Mouse (Mus musculus): ENCODE results near the gene Prtg. TPM values are rescaled to one million over a fixed set of nuclear protein-coding genes. Genes with fewer than 3 reads are reported as not detected.

Prtg gene
- total and polyA plus RNA-seq, 3 experiments = 0.04 to 0.21 (median 0.17) TPM

- DNase-seq = no peak
Measured at GRCm38 (mm10) chr9:72809077-72809476, 2.4 kb downstream of the Prtg start.

- no peak for DNase-seq
Measured at GRCm38 (mm10) chr9:72810607-72811006, 3.9 kb downstream of the Prtg start.

GRCm38 (mm10) chr9:72812091-72812490 lies 5.4 kb downstream of the Prtg start:
- no peak for DNase-seq

- DNase-seq = peak; percentile 21
Measured at GRCm38 (mm10) chr9:72812594-72813570, 6.2 kb downstream of the Prtg start.

GRCm38 (mm10) chr9:72825511-72825910 lies 18.8 kb downstream of the Prtg start:
- no peak for DNase-seq

- DNase-seq = no peak
Measured at GRCm38 (mm10) chr9:72825976-72826375, 19.3 kb downstream of the Prtg start.

GRCm38 (mm10) chr9:72828616-72829257 lies 22.1 kb downstream of the Prtg start:
- DNase-seq = no peak

- DNase-seq = no peak
Measured at GRCm38 (mm10) chr9:72833992-72834696, 27.5 kb downstream of the Prtg start.

GRCm38 (mm10) chr9:72835007-72835406 lies 28.3 kb downstream of the Prtg start:
- DNase-seq = no peak

- no peak for DNase-seq
Measured at GRCm38 (mm10) chr9:72836708-72837495, 30.2 kb downstream of the Prtg start.

- DNase-seq = no peak
Measured at GRCm38 (mm10) chr9:72837598-72838160, 31.0 kb downstream of the Prtg start.

GRCm38 (mm10) chr9:72838256-72838655 lies 31.6 kb downstream of the Prtg start:
- no peak for DNase-seq

- no peak for DNase-seq
Measured at GRCm38 (mm10) chr9:72839346-72839990, 32.8 kb downstream of the Prtg start.

GRCm38 (mm10) chr9:72844496-72844895 lies 37.8 kb downstream of the Prtg start:
- DNase-seq = no peak

- DNase-seq = peak; percentile 72
Measured at GRCm38 (mm10) chr9:72846160-72846559, 39.5 kb downstream of the Prtg start.

- DNase-seq = no peak
Measured at GRCm38 (mm10) chr9:72851541-72851940, 44.9 kb downstream of the Prtg start.

GRCm38 (mm10) chr9:72851979-72852378 lies 45.3 kb downstream of the Prtg start:
- DNase-seq = no peak

GRCm38 (mm10) chr9:72853681-72854190 lies 47.1 kb downstream of the Prtg start:
- no peak for DNase-seq

GRCm38 (mm10) chr9:72856721-72857120 lies 50.0 kb downstream of the Prtg start:
- no peak for DNase-seq

GRCm38 (mm10) chr9:72860764-72861163 lies 54.1 kb downstream of the Prtg start:
- DNase-seq = no peak

- DNase-seq = no peak
Measured at GRCm38 (mm10) chr9:72861235-72861634, 54.6 kb downstream of the Prtg start.

All from adrenal gland, adult 2 months (tissue).